Mouse (Mus musculus) heart, embryonic 10.5 days (tissue): ENCODE data around the gene Anapc5. TPM values are rescaled to one million over a fixed set of nuclear protein-coding genes. Genes with fewer than 3 reads are reported as not detected.

Experiments used
- polyA plus RNA-seq: library from polyadenylated mRNA; unstranded; fragments of >200 nt; fragmentation: Nextera tagmentation; extraction: Ambion mirVana; gene quantifications from 2 replicates; pipeline ENCODE4 v1.2.1, GENCODE M21; 2016

The Anapc5 gene
- polyA plus RNA-seq, 1 experiment from 2014 or later: 415 TPM

Other genes starting within 250 kb of the Anapc5 start
- gene Ift81, start 206.8 kb downstream of the Anapc5 start, polyA plus RNA-seq: 25.2 and 35.2 TPM in 2 replicates
- gene P2rx7, start 177.4 kb downstream of the Anapc5 start, polyA plus RNA-seq: 0.33 and 0.47 TPM in 2 replicates
- 14.9 and 16.3 TPM in 2 replicates for gene P2rx4, start 113.8 kb downstream of the Anapc5 start, polyA plus RNA-seq
- gene Camkk2, start 41.9 kb downstream of the Anapc5 start, polyA plus RNA-seq: 16.6 and 21.3 TPM in 2 replicates
- gene Rnf34, start 28.7 kb upstream of the Anapc5 start, polyA plus RNA-seq: 33.6 and 35.3 TPM in 2 replicates
- 35.5 and 47.1 TPM in 2 replicates for gene Kdm2b, start 168.5 kb upstream of the Anapc5 start, polyA plus RNA-seq
- gene Orai1, start 193.7 kb upstream of the Anapc5 start, polyA plus RNA-seq: 13.4 and 14.4 TPM in 2 replicates
- gene Morn3, start 225.7 kb upstream of the Anapc5 start, polyA plus RNA-seq: not detected in 2 replicates
- gene Tmem120b, start 247.1 kb upstream of the Anapc5 start, polyA plus RNA-seq: 13.6 and 14.3 TPM in 2 replicates